Mouse (Mus musculus) heart, adult 2 months (tissue): Measurements from ENCODE around the gene Plppr5. TPM values are rescaled to one million over a fixed set of nuclear protein-coding genes. Genes with fewer than 3 reads are reported as not detected.

ENCODE experiments used
- DNase-seq, 2 experiments: peaks; one replicate each; pipeline ENCODE4 v3.0.0; 2021
- H3K27ac ChIP-seq: fragments of 200-600 bp; 2 replicates; pipeline ENCODE4 v1.8.1; 2022
- H3K27me3 ChIP-seq: fragments of 200-500 bp; 2 replicates; pipeline ENCODE4 v1.6.1; 2012; ENCODE audit warnings: mild to moderate bottlenecking, low read length, inconsistent platforms, mixed read lengths; ENCODE audit not compliant: control insufficient read depth, insufficient read depth
- H3K36me3 ChIP-seq: fragments of 200-500 bp; 2 replicates; pipeline ENCODE4 v1.6.1; 2012; ENCODE audit warnings: low read length, inconsistent platforms; ENCODE audit not compliant: control insufficient read depth, insufficient read depth
- H3K4me1 ChIP-seq: fragments of 200-500 bp; 2 replicates; pipeline ENCODE4 v1.6.1; 2011; ENCODE audit warnings: low read length; ENCODE audit not compliant: control insufficient read depth, insufficient read depth
- H3K4me3 ChIP-seq: fragments of 200-600 bp; 2 replicates; pipeline ENCODE4 v1.8.1; 2022
- H3K79me2 ChIP-seq: fragments of 200-500 bp; replicated peaks from 2 replicates; pipeline ENCODE4 v1.6.1; 2012; ENCODE audit warnings: mild to moderate bottlenecking, inconsistent platforms, low read length, moderate library complexity, mixed read lengths; ENCODE audit not compliant: control insufficient read depth, insufficient read depth
- H3K9ac ChIP-seq: fragments of 200-500 bp; 2 replicates; pipeline ENCODE4 v1.6.1; 2012; ENCODE audit warnings: low read depth, mild to moderate bottlenecking, control low read depth, inconsistent platforms, low read length, mixed read lengths
- CTCF ChIP-seq: fragments of 200-600 bp; IDR thresholded peaks from 2 replicates; pipeline ENCODE4 v1.8.1; 2022; ENCODE audit warnings: antibody characterized with exemption, mild to moderate bottlenecking, moderate library complexity
- EP300 ChIP-seq: fragments of 200-500 bp; IDR thresholded peaks from 2 replicates; pipeline ENCODE4 v1.6.1; 2011; ENCODE audit warnings: low read depth, low read length, control low read depth; ENCODE audit not compliant: insufficient read depth
- POLR2A ChIP-seq: fragments of 200-500 bp; IDR thresholded peaks from 2 replicates; pipeline ENCODE4 v1.6.1; 2011; ENCODE audit warnings: mild to moderate bottlenecking, low read depth, low read length, control low read depth; ENCODE audit not compliant: insufficient read depth
- WGBS: fragments of 180-500 bp; shearing (Covaris S2); methylation state at CpG from one replicate; pipeline ENCODE4 v1.1.7; 2018; 5-methylcytosine and 5-hydroxymethylcytosine counted together
- intact Hi-C: fragments of 180-260 bp; cut with DNase I; formaldehyde crosslinking; loops from one replicate; pipeline ENCODE4 v1.15.1; 2025
- polyA plus RNA-seq: library from polyadenylated mRNA; depleted of rRNA; stranded (reverse); fragments of >200 nt; gene quantifications from 2 replicates; pipeline ENCODE4 v1.2.3, GENCODE M21; 2012
- total RNA-seq, 2 experiments: library from RNA; stranded (reverse); gene quantifications; 2 replicates each; pipeline ENCODE4 v1.2.3; 2021

Gene Plppr5
- total and polyA plus RNA-seq, 3 experiments: 0.11 to 0.20 (median 0.13) TPM

GRCm38 (mm10) chr3:117679189-117679588 lies 104.6 kb downstream of the Plppr5 start:
- intact Hi-C loops: no loop called here
- H3K4me3 ChIP-seq: no peak overlapping the region
- H3K4me1 ChIP-seq: no peaks in the 10 kb centered on the region
- no peak for DNase-seq
- no peak overlapping the region for H3K9ac ChIP-seq
- TF ChIP-seq EP300 (no peak), CTCF (no peak), POLR2A (no peak)
- H3K27ac ChIP-seq: no peak overlapping the region
- no peaks in the 10 kb centered on the region for H3K36me3 ChIP-seq
- 92% methylated on average over 6 of the region's 6 CpGs for WGBS
- no peaks in the 10 kb centered on the region for H3K27me3 ChIP-seq
- no peaks in the 10 kb centered on the region for H3K79me2 ChIP-seq

- intact Hi-C loops: no loop called here
- H3K36me3 ChIP-seq: no peaks in the 10 kb centered on the region
- 86% methylated on average over 6 of the region's 6 CpGs for WGBS
- no peaks in the 10 kb centered on the region for H3K27me3 ChIP-seq
- H3K4me3 ChIP-seq: no peak overlapping the region
- no peaks in the 10 kb centered on the region for H3K79me2 ChIP-seq
- no peaks in the 10 kb centered on the region for H3K4me1 ChIP-seq
- H3K27ac ChIP-seq: no peak overlapping the region
- DNase-seq: no peak
- no peak for TF ChIP-seq POLR2A
- TF ChIP-seq CTCF: no peak
- TF ChIP-seq EP300: no peak
- no peak overlapping the region for H3K9ac ChIP-seq
Observed at GRCm38 (mm10) chr3:117684640-117685039, 110.0 kb downstream of the Plppr5 start.

GRCm38 (mm10) chr3:117686036-117686435 lies 111.4 kb downstream of the Plppr5 start:
- Histone ChIP-seq H3K9ac (no peak overlapping the region), H3K36me3 (no peaks in the 10 kb centered on the region), H3K4me3 (no peak overlapping the region), H3K27ac (no peak overlapping the region), H3K4me1 (no peaks in the 10 kb centered on the region), H3K27me3 (no peaks in the 10 kb centered on the region), H3K79me2 (no peaks in the 10 kb centered on the region)
- intact Hi-C loops: no loop called here
- TF ChIP-seq CTCF (no peak), EP300 (no peak), POLR2A (no peak)
- 92% methylated on average over 3 of the region's 3 CpGs for WGBS
- DNase-seq: no peak

GRCm38 (mm10) chr3:117686648-117687047 lies 112.0 kb downstream of the Plppr5 start:
- TF ChIP-seq POLR2A: no peak
- TF ChIP-seq EP300: no peak
- no peak for TF ChIP-seq CTCF
- H3K4me3 ChIP-seq: no peak overlapping the region
- 81% methylated on average over 7 of the region's 7 CpGs for WGBS
- no peak overlapping the region for H3K9ac ChIP-seq
- no peaks in the 10 kb centered on the region for H3K79me2 ChIP-seq
- intact Hi-C loops: no loop called here
- H3K27ac ChIP-seq: no peak overlapping the region
- no peak for DNase-seq
- no peaks in the 10 kb centered on the region for H3K36me3 ChIP-seq
- no peaks in the 10 kb centered on the region for H3K4me1 ChIP-seq
- no peaks in the 10 kb centered on the region for H3K27me3 ChIP-seq

- H3K27ac ChIP-seq: no peak overlapping the region
- no peak overlapping the region for H3K4me3 ChIP-seq
- intact Hi-C loops: no loop called here
- TF ChIP-seq EP300 (no peak), POLR2A (no peak), CTCF (no peak)
- DNase-seq: no peak
- WGBS: 66% methylated on average over 1 of the region's 1 CpGs
- no peaks in the 10 kb centered on the region for H3K36me3 ChIP-seq
- H3K9ac ChIP-seq: no peak overlapping the region
- no peaks in the 10 kb centered on the region for H3K79me2 ChIP-seq
- no peaks in the 10 kb centered on the region for H3K27me3 ChIP-seq
- H3K4me1 ChIP-seq: no peaks in the 10 kb centered on the region
Observed at GRCm38 (mm10) chr3:117694736-117695135, 120.1 kb downstream of the Plppr5 start.

DNA sequence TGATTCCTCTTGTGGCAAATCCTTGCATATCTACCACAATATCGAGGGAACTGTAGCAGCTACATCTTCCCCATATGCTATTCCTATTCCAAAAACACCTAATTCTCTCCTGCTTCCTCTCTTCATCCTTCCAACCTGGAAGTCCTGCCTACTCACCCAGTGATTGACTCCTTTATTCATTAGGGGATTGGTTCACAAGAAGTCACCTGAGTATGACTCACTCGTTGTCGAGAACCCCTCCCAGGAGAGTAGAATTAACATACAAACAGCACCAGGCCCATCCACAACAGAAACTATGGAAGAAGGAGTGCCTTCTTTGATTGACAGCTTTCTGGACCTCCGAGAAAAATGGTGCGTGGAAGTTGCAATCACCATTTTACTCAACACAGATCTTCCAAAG lies 121.7 kb downstream of the Plppr5 start:
- WGBS: 85% methylated on average over 5 of the region's 5 CpGs
- intact Hi-C loops: no loop called here
- DNase-seq: no peak

More for the DNA sequence above, 121.7 kb downstream of the Plppr5 start:
- TF ChIP-seq CTCF (no peak), EP300 (no peak)
- Histone ChIP-seq H3K9ac (no peak overlapping the region), H3K27me3 (no peaks in the 10 kb centered on the region), H3K79me2 (no peaks in the 10 kb centered on the region), H3K4me1 (no peaks in the 10 kb centered on the region), H3K4me3 (no peak overlapping the region), H3K36me3 (no peaks in the 10 kb centered on the region), H3K27ac (no peak overlapping the region)
